Mouse (Mus musculus) heart, adult 2 months (tissue): ENCODE data around the gene Tex19.2.

ENCODE experiments used
- CTCF ChIP-seq: fragments of 200-600 bp; IDR thresholded peaks from 2 replicates; pipeline ENCODE4 v1.8.1; 2022; ENCODE audit warnings: antibody characterized with exemption, mild to moderate bottlenecking, moderate library complexity
- POLR2A ChIP-seq: fragments of 200-500 bp; IDR thresholded peaks from 2 replicates; pipeline ENCODE4 v1.6.1; 2011; ENCODE audit warnings: mild to moderate bottlenecking, low read depth, low read length, control low read depth; ENCODE audit not compliant: insufficient read depth

DNA sequence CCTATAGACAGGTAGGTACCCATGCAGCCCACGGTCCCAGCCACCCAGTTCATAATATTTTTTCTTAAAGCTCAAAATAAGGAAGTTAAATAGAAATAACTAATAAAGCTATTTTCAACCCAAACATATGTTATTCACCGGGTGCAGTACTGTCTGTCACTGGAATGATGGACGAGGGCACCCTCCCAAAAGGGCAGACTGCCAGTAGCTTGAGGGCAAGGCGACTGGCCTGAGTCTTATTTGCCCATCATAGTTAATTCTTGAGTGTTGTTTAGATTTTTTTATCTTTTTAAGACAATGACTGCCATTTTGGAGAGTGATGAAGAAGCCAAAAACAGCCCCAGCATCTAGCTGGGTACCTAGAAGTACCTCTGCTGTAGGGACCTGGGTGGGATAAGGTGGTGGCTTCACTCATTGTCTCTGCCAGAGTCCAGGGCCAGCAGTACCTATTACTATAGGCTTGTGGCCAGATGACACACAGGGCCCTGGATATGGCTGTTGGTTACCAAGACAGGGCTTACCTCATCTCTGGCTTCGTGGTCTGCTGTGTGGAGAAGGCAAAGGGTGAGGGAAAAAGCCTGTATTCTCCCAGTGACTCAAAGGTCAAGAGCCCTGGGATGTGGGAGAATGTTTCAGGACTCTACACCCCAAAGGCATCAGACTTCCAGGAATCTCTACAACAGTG lies 6.2 kb downstream of the Tex19.2 start:
- TF ChIP-seq CTCF (no peak), POLR2A (no peak)
